Mouse (Mus musculus) CD4-positive naive resting alpha-beta T cell, adult 57 days (primary cell): ENCODE measurements around the gene Vsig1. TPM values are rescaled to one million over a fixed set of nuclear protein-coding genes. Genes with fewer than 3 reads are reported as not detected.

Experiments
- total RNA-seq: library from RNA; stranded (reverse); gene quantifications from one replicate; pipeline ENCODE4 v1.2.4, GENCODE M21; 2023

Vsig1 gene
- not detected for total RNA-seq

DNA sequence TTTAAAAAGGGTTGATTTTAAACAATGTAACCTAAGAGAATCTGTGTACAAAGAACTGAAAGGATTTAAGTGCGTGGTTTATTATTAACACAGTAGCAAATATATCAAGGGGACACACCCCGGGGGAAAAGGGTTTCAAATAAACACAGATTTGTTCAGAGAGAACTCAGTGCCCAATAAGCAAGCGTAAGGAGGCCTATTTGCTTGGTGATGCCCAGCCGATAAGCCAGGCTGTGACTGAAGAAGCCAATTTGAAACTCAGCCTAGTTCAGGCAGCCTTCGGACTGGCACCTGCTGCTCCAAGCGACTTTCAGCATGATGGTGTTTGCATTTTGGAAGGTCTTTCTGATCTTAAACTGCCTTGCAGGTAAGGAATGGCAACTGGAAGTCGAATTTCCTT is at the start of gene Vsig1:
Gene Vsig1 (plus strand): TSS at position 249 of the 400 bp plus-strand sequence.

DNA sequence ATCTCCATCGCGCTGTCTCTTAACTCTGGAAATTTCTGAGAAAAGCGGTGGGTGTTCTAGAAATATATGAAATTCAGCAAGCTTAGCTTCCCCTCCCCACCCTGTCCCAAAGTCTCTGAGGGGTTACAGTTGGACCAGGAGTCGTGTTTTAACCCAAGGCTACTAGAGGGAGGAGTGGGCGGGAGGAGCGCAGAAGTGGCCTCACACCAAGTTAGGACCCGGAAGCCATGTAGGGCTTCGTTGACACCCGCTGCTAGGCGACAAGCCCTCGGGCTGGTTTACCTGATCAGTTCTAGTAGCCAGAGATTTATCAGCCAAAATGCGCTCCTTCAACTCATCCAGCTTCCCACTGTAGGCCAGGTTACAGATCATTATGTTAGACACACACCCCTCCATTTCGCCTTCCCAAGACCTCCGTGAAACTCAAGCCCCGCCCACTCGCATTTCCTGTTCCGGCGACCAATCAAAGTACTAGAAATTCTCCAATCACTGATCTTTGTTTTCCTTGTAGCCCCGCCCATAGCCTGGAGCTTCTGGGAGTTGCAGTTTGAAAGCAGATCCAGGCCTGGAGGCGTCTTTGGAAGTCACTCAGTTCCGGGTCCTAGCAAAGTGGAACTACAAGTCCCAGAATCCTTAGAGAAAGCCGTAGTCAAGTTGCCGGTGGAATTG is 49.0 kb downstream of the Vsig1 start, which contains the start of the genes Psmd10 and Atg4a:
Gene Psmd10 (minus strand): TSS at position 457 of the 669 bp plus-strand sequence.
Gene Atg4a (plus strand): TSS at position 636 of the 669 bp plus-strand sequence.

Other genes with a start within 250 kb of the Vsig1 start
- gene Mid2, start 243.0 kb upstream of the Vsig1 start, total RNA-seq = 0.24 TPM
- gene Tex13b, start 94.2 kb upstream of the Vsig1 start, total RNA-seq = not detected
- 16.1 TPM for gene Psmd10, start 49.1 kb downstream of the Vsig1 start, total RNA-seq
- gene Atg4a, start 49.3 kb downstream of the Vsig1 start, total RNA-seq = 19.2 TPM